Mouse (Mus musculus): Measurements from ENCODE around the gene Iqcn. TPM values are rescaled to one million over a fixed set of nuclear protein-coding genes. Genes with fewer than 3 reads are reported as not detected.

Gene Iqcn
- total and polyA plus RNA-seq, 3 experiments = not detected

DNA sequence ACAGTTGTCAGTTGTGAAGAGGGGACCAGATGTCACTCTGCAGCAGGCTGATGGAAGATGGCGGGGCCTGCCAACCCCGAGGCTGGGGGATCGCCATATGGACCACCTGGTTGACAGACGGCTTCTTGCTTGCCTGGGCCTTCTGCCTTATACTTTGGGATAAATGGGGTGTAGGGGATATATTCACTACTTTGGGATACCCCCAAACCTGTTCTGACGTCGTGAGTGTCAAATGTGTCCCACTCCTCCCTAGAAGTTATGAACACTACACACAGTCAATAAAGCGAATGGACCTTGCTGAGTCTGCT lies 55.0 kb downstream of the Iqcn start:
- no peak overlapping the region for H3K4me3 ChIP-seq (ENCODE audit: control insufficient read depth in 1 of 2, insufficient read depth in 1 of 2, low read depth in 2 of 2, low read length in 2 of 2)
- DNase-seq (ENCODE audit: low read depth, low spot score) = no peak
- H3K9me3 ChIP-seq (replicated peaks; ENCODE audit: insufficient read depth, low read length) = no peaks in the 10 kb centered on the region
- no peaks in the 10 kb centered on the region for H3K27me3 ChIP-seq (ENCODE audit: control insufficient read depth in 1 of 2, insufficient read depth in 2 of 2, low read length in 2 of 2)
- no peak overlapping the region for H3K27ac ChIP-seq (ENCODE audit: control insufficient read depth, low read depth, low read length)
- peaks cover 11% of the 10 kb centered on the region for H3K79me2 ChIP-seq (ENCODE audit: control insufficient read depth, insufficient read depth, low read length, poor library complexity)
- peaks cover 8 to 26% of the 10 kb centered on the region in 2 experiments for H3K4me1 ChIP-seq (ENCODE audit: control insufficient read depth in 1 of 2, insufficient read depth in 2 of 2, low read length in 2 of 2)
- no peak for TF ChIP-seq MXI1 (IDR thresholded peaks at IDR 0.05; ENCODE audit: low read depth, low read length)
- no peak overlapping the region for H3K9ac ChIP-seq (ENCODE audit: control insufficient read depth, low read depth, low read length, poor library complexity, severe bottlenecking)
- peaks cover 0 to 18% of the 10 kb centered on the region in 2 experiments; a peak in 2 of 4 replicates for H3K36me3 ChIP-seq (ENCODE audit: control insufficient read depth in 1 of 2, insufficient read depth in 2 of 2, low read length in 2 of 2)

DNA sequence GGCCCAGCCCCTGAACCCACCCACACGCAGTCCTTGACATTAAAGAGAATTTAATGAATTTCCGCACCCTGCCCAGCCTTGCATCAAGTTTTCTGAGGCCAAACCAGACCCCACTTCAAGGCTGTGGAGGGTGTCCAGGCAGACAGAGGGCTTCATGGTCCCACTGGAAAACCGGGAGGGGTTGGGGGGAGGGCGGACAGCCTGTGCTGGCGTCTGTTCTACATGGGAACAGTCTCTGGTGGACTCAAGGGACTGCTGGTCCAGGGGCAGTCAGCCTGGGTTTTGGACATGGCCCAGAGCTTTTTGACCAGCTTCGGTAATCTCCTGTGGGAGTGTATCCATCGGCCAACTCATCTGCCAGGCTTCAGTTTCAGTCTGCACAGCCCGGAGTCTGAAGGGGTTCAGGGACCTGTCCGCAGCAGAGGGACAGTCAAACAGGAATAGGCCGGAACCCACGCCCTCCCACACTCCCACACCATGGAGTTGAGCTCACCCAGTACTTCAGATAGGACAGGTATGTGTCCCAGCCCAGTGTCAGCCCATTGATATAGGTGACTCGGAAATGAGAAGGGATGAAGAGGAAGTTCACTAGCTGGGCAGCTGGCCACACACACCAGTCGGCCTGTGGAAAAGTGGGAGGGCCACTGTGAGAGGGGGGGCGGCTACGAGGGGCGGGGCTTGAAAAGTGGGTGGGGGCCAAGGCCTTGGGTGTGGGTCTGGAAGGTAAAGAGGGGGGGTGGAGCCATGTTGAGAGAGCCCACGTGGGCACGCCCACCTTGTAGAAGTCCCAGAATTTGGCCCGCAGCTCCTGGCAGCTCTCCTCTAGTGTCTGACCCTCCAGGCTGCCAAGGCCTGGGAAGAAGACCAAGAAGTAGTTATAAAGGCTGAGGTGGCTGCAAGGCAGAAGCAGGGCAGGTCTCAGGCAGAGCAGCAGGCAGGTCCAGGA lies 55.6 kb downstream of the Iqcn start:
- H3K27me3 ChIP-seq (ENCODE audit: control insufficient read depth in 1 of 2, insufficient read depth in 2 of 2, low read length in 2 of 2) = no peaks in the 10 kb centered on the region
- H3K9me3 ChIP-seq (replicated peaks; ENCODE audit: insufficient read depth, low read length) = no peaks in the 10 kb centered on the region
- peaks cover 11% of the 10 kb centered on the region for H3K79me2 ChIP-seq (ENCODE audit: control insufficient read depth, insufficient read depth, low read length, poor library complexity)
- H3K9ac ChIP-seq (ENCODE audit: control insufficient read depth, low read depth, low read length, poor library complexity, severe bottlenecking) = no peak overlapping the region
- TF ChIP-seq GABPA (IDR thresholded peaks at IDR 0.05; ENCODE audit: low read depth, low read length) (no peak), CTCF (IDR thresholded peaks at IDR 0.05 in 2 of 3, conservative IDR thresholded peaks at IDR 0.05 in 1 of 3; ENCODE audit: control insufficient read depth in 1 of 3, insufficient read depth in 1 of 3, low read depth in 2 of 3, low read length in 3 of 3, poor library complexity in 1 of 3, severe bottlenecking in 1 of 3) (no peak), MYB (IDR thresholded peaks at IDR 0.05; ENCODE audit: low read depth, low read length) (no peak), POLR2AphosphoS2 (IDR thresholded peaks at IDR 0.05; ENCODE audit: low read length) (no peak), NELFE (IDR thresholded peaks at IDR 0.05; ENCODE audit: low read depth, low read length) (no peak), SIN3A (IDR thresholded peaks at IDR 0.05; ENCODE audit: low read length) (no peak), SMC3 (IDR thresholded peaks at IDR 0.05; ENCODE audit: low read depth, low read length) (no peak), MXI1 (IDR thresholded peaks at IDR 0.05; ENCODE audit: low read depth, low read length) (no peak), MYC (IDR thresholded peaks at IDR 0.05; ENCODE audit: low read depth, low read length) (no peak), ZKSCAN1 (IDR thresholded peaks at IDR 0.05; ENCODE audit: low read depth, low read length) (no peak), ETS1 (IDR thresholded peaks at IDR 0.05; ENCODE audit: low read depth, low read length) (no peak), ZMIZ1 (IDR thresholded peaks at IDR 0.05; ENCODE audit: low read depth, low read length) (no peak; the same call in 1 of the 2 replicates), RAD21 (IDR thresholded peaks at IDR 0.05; ENCODE audit: low read depth, low read length) (no peak), KAT2A (conservative IDR thresholded peaks at IDR 0.05; ENCODE audit: low read depth, low read length) (no peak)
- no peak overlapping the region for H3K4me3 ChIP-seq (ENCODE audit: control insufficient read depth in 1 of 2, insufficient read depth in 1 of 2, low read depth in 2 of 2, low read length in 2 of 2)
- DNase-seq (ENCODE audit: low read depth, low spot score) = peak; percentile 24
- H3K36me3 ChIP-seq (ENCODE audit: control insufficient read depth in 1 of 2, insufficient read depth in 2 of 2, low read length in 2 of 2) = peaks cover 0 to 19% of the 10 kb centered on the region in 2 experiments; a peak in 2 of 4 replicates
- peaks cover 8 to 28% of the 10 kb centered on the region in 2 experiments for H3K4me1 ChIP-seq (ENCODE audit: control insufficient read depth in 1 of 2, insufficient read depth in 2 of 2, low read length in 2 of 2)
- no peak overlapping the region for H3K27ac ChIP-seq (ENCODE audit: control insufficient read depth, low read depth, low read length)
